Mouse (Mus musculus) T-cell, adult 2 months (primary cell): Measurements from ENCODE around the gene Tmed4.
"Not testable (repeated sequence)": the region's sequence is repeated elsewhere in the genome, so short reads cannot be mapped to it uniquely, and the experiment has no call there.

Experiments used
- DNase-seq: peaks from one replicate; pipeline ENCODE4 v3.0.0; 2022; ENCODE audit warnings: low spot score

The Tmed4 gene

GRCm38 (mm10) chr11:6267320-6268254 lies 7.1 kb downstream of the Tmed4 start, which contains the start of gene Ddx56:
Gene Ddx56 (minus strand): TSS chr11:6267772.
- DNase-seq = peak; percentile 93

- DNase-seq = no peak
These were observed 8.0 kb downstream of the Tmed4 start for GRCm38 (mm10) chr11:6266621-6267020.

GRCm38 (mm10) chr11:6261434-6262082 lies 13.1 kb downstream of the Tmed4 start:
- DNase-seq = peak; percentile 53

- DNase-seq = no peak
These were observed 15.3 kb downstream of the Tmed4 start for GRCm38 (mm10) chr11:6259413-6259812.

GRCm38 (mm10) chr11:6256490-6257072 lies 18.1 kb downstream of the Tmed4 start:
- DNase-seq = no peak

- DNase-seq = not testable (repeated sequence)
These were observed 20.1 kb downstream of the Tmed4 start for GRCm38 (mm10) chr11:6254602-6255001.

GRCm38 (mm10) chr11:6252824-6253223 lies 21.8 kb downstream of the Tmed4 start:
- no peak for DNase-seq

GRCm38 (mm10) chr11:6252248-6252647 lies 22.4 kb downstream of the Tmed4 start:
- no peak for DNase-seq

- DNase-seq = no peak
These were observed 30.0 kb downstream of the Tmed4 start for GRCm38 (mm10) chr11:6244707-6245106.

- DNase-seq = no peak
These were observed 41.6 kb downstream of the Tmed4 start for GRCm38 (mm10) chr11:6233025-6233424.

GRCm38 (mm10) chr11:6230012-6230411 lies 44.7 kb downstream of the Tmed4 start, which contains the start of gene Npc1l1:
Gene Npc1l1 (minus strand): TSS chr11:6230143.
- DNase-seq = no peak

GRCm38 (mm10) chr11:6224541-6225229 lies 50.0 kb downstream of the Tmed4 start:
- DNase-seq = no peak

GRCm38 (mm10) chr11:6222187-6222586 lies 52.5 kb downstream of the Tmed4 start:
- no peak for DNase-seq
